Mouse (Mus musculus) lung, adult 2 months (tissue): Measurements from ENCODE around the gene Ccdc182. TPM values are rescaled to one million over a fixed set of nuclear protein-coding genes. Genes with fewer than 3 reads are reported as not detected.

Experiments used
- DNase-seq: peaks from one replicate; pipeline ENCODE4 v3.0.0; 2022
- H3K4me1 ChIP-seq: fragments of 200-500 bp; 2 replicates; pipeline ENCODE4 v1.6.1; 2011; ENCODE audit warnings: low read length; ENCODE audit not compliant: control insufficient read depth, insufficient read depth
- H3K4me3 ChIP-seq: fragments of 200-500 bp; replicated peaks from 2 replicates; pipeline ENCODE3; 2011; ENCODE audit warnings: low read depth, mild to moderate bottlenecking, control low read depth, low read length; ENCODE audit errors: extremely low read depth
- CTCF ChIP-seq: fragments of 200-500 bp; IDR thresholded peaks from 2 replicates; pipeline ENCODE4 v1.5.1; 2011; ENCODE audit warnings: mild to moderate bottlenecking, low read length, control low read depth; ENCODE audit not compliant: insufficient read depth
- POLR2A ChIP-seq: fragments of 200-500 bp; IDR thresholded peaks from 2 replicates; pipeline ENCODE4 v1.6.1; 2011; ENCODE audit warnings: low read depth, mild to moderate bottlenecking, control low read depth, low read length, borderline replicate concordance; ENCODE audit errors: extremely low read depth
- WGBS: fragments of 180-500 bp; shearing (Covaris S2); methylation state at CpG from one replicate; pipeline ENCODE4 v1.1.7; 2018; 5-methylcytosine and 5-hydroxymethylcytosine counted together
- polyA plus RNA-seq: library from polyadenylated mRNA; depleted of rRNA; stranded (reverse); fragments of >200 nt; gene quantifications from 2 replicates; pipeline ENCODE4 v1.2.3, GENCODE M21; 2012

Gene Ccdc182
- polyA plus RNA-seq, 1 experiment = not detected

GRCm38 (mm10) chr11:88257700-88258099 is 36.2 kb upstream of the Ccdc182 start:
- DNase-seq = no peak
- TF ChIP-seq CTCF (no peak), POLR2A (no peak)
- WGBS = 71% methylated on average over 4 of the region's 4 CpGs
- Histone ChIP-seq H3K4me1 (no peaks in the 10 kb centered on the region), H3K4me3 (no peak overlapping the region)

- Histone ChIP-seq H3K4me1 (no peaks in the 10 kb centered on the region), H3K4me3 (no peak overlapping the region)
- TF ChIP-seq CTCF (no peak), POLR2A (no peak)
- WGBS = 80% methylated on average over 4 of the region's 4 CpGs
- no peak for DNase-seq
Observed at GRCm38 (mm10) chr11:88258212-88258611, 35.6 kb upstream of the Ccdc182 start.

GRCm38 (mm10) chr11:88260463-88260862 is 33.4 kb upstream of the Ccdc182 start:
- Histone ChIP-seq H3K4me1 (no peaks in the 10 kb centered on the region), H3K4me3 (no peak overlapping the region)
- no peak for DNase-seq
- no peak for TF ChIP-seq POLR2A
- TF ChIP-seq CTCF = no peak
- WGBS = 47% methylated on average over 7 of the region's 7 CpGs

GRCm38 (mm10) chr11:88264889-88265288 is 29.0 kb upstream of the Ccdc182 start:
- Histone ChIP-seq H3K4me1 (no peaks in the 10 kb centered on the region), H3K4me3 (no peak overlapping the region)
- DNase-seq = no peak
- no peak for TF ChIP-seq CTCF
- no peak for TF ChIP-seq POLR2A
- 74% methylated on average over 5 of the region's 5 CpGs for WGBS

GRCm38 (mm10) chr11:88266311-88266710 is 27.5 kb upstream of the Ccdc182 start:
- Histone ChIP-seq H3K4me1 (no peaks in the 10 kb centered on the region), H3K4me3 (no peak overlapping the region)
- no peak for DNase-seq
- 36% methylated on average over 6 of the region's 6 CpGs for WGBS
- TF ChIP-seq POLR2A (no peak), CTCF (no peak)

GRCm38 (mm10) chr11:88271870-88272269 is 22.0 kb upstream of the Ccdc182 start:
- no peaks in the 10 kb centered on the region for H3K4me1 ChIP-seq
- 62% methylated on average over 3 of the region's 3 CpGs for WGBS
- TF ChIP-seq CTCF (0 out of 2 replicates have a peak, but pooled peaks have one; percentile 2), POLR2A (no peak)
- no peak overlapping the region for H3K4me3 ChIP-seq
- no peak for DNase-seq

- Histone ChIP-seq H3K4me3 (no peak overlapping the region), H3K4me1 (no peaks in the 10 kb centered on the region)
- no peak for TF ChIP-seq CTCF
- TF ChIP-seq POLR2A = no peak
- no peak for DNase-seq
- 66% methylated on average over 23 of the region's 23 CpGs for WGBS
Observed at GRCm38 (mm10) chr11:88274111-88274879, 19.6 kb upstream of the Ccdc182 start.

GRCm38 (mm10) chr11:88274901-88275498 is 18.9 kb upstream of the Ccdc182 start:
- no peak for DNase-seq
- TF ChIP-seq CTCF (no peak), POLR2A (no peak)
- 36% methylated on average over 13 of the region's 13 CpGs for WGBS
- H3K4me1 ChIP-seq = no peaks in the 10 kb centered on the region
- no peak overlapping the region for H3K4me3 ChIP-seq

- no peak for DNase-seq
- WGBS = 72% methylated on average over 6 of the region's 6 CpGs
- TF ChIP-seq CTCF (no peak), POLR2A (no peak)
- Histone ChIP-seq H3K4me3 (no peak overlapping the region), H3K4me1 (no peaks in the 10 kb centered on the region)
Observed at GRCm38 (mm10) chr11:88275949-88276348, 17.9 kb upstream of the Ccdc182 start.

- 60% methylated on average over 19 of the region's 19 CpGs for WGBS
- no peak for DNase-seq
- TF ChIP-seq POLR2A = no peak
- Histone ChIP-seq H3K4me3 (no peak overlapping the region), H3K4me1 (no peaks in the 10 kb centered on the region)
Observed at GRCm38 (mm10) chr11:88276534-88277308, 17.1 kb upstream of the Ccdc182 start.
